Mouse (Mus musculus) erythroid progenitor cell, adult 5-6 weeks (primary cell): ENCODE results near the gene Pola1. TPM values are rescaled to one million over a fixed set of nuclear protein-coding genes. Genes with fewer than 3 reads are reported as not detected.
A peak's percentile ranks its signal among the peaks of the same experiment; 100 is the strongest.

ENCODE experiments used
- ATAC-seq: replicated peaks from 2 replicates; pipeline ENCODE4 v1.8.0; 2016; ENCODE audit warnings: moderate number of reproducible peaks, mild to moderate bottlenecking, moderate TSS enrichment, inconsistent platforms; ENCODE audit not compliant: poor library complexity, low FRiP score, severe bottlenecking
- total RNA-seq, 2 experiments: library from RNA; stranded (forward) in 1 of 2; stranded (reverse) in 1 of 2; fragments of 150-400 nt in 1 of 2; fragments of 186-747, 209-891 nt in 1 of 2; gene quantifications; 2 replicates each; pipeline versions ENCODE4 v1.2.3 to v1.2.4; 2015 to 2017; ENCODE audit warnings: low replicate concordance in 2 of 2

Pola1 gene
- total RNA-seq, 2 experiments from 2014 or later, result 78.4 to 152 TPM

DNA sequence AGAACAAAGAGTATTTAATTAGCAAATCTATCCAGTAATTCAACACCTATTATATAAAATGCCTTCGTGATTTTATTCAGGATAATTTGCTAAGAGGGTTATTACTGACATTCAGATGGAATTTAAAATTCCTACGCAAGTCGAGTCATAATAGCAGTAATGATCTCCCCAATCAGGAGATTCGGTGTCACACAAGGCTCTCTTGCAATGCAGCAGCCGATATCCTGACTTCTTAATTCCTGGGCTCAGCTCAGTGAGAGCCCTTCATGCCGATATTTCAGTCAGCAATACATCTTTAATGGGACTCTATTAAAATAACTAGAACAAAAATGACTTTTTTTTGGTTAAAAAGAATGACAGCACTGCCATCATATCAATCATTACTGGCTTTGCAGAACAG lies 134.4 kb downstream of the Pola1 start:
- ATAC-seq, result no peak

DNA sequence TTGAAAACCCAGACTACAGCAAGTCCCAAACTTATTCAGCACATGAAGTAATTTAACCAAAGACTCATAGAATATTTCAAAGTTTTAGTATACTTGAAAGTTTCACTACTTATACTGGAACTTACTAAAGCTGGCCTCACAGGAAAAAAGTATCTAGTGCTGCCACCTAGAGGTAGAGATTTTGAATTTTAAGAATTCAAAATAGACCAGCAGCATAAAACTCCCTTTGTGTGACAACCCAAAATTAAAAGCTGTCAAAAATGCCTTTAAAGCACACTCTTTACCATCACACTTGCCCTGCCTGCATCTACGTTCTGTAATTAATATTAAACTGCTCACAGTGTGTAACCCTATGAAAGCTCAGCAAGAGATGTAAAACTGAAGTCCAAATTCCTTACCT lies 166.2 kb downstream of the Pola1 start:
- no peak for ATAC-seq

DNA sequence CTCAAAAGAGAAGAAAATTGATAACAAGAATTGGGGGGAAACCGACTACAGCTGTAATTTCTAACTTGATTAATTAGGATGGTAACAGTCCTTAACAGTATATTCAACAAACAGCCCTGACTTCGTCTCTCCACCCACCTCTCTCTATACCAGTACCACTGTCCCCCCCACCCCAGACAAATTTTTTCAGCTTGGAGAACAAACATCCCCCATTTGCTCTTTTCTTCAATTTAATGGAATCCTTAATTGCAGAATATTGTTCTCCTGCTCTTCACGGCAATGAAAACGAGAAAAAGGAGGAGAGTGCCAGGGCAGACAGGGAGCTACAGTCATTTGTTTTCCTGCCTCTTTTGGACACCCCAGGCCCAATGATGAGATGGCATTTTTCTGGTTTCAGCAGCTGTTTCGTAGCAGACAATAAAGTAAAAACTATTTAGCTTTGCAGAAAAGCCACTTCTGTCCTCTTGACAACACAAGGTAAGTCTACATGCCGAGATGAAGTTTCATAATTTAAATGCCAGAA lies 202.2 kb downstream of the Pola1 start:
- no peak for ATAC-seq

DNA sequence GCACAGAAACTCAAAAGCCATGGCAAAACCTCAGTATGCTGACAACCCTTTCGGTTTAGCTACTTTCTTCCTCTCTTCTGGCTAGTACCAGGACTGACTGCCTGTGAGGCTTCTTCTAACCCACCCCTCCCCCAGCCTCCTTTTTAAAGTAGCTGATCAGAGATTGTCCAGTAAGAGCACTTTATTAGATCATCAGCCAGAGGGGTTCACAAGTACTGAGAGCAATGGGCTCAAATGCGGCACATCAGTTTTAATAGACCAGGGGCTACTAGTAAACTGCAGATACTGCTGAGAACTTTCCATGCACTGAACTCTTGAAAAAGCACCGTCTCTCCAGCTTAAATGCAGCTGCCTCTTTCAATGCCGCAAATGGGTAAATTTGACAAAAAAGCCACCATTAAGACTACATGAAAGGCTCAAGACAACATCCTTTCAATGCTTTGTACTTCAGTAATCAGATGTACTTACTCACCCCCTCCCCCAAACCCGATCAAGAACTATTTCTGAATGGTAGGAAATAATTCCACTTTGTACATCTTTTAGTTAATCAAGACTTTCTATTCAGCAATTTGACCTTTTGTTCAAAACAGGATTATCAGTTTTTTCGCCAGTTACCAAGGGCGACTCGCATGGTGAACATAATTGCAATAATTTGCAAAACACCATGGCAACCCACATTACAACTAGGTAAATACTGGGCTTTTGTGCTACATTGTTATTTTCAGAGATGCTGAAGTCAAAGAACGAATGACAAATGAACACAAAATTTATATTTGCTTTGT lies 202.8 kb downstream of the Pola1 start:
- no peak for ATAC-seq

DNA sequence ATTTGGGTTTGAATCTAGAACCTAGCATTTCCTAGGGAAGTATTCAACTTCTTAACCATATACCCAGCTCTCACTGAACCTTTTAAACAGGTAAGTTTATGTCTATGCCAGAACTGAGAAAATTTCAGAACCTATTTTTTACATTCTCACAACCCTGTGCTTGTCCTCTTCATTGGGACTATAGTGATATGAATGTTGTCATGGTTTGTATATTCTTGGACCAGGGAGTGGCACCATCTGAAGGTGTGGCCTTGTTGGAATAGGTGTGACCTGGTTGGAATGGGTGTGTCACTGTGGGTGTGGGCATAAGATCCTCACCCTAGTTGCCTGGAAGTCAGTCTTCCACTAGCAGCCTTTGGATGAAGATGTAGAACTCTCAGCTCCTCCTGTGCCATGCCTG lies 231.1 kb downstream of the Pola1 start:
- 0 out of 2 replicates have a peak, but pooled peaks have one; percentile 61 for ATAC-seq

DNA sequence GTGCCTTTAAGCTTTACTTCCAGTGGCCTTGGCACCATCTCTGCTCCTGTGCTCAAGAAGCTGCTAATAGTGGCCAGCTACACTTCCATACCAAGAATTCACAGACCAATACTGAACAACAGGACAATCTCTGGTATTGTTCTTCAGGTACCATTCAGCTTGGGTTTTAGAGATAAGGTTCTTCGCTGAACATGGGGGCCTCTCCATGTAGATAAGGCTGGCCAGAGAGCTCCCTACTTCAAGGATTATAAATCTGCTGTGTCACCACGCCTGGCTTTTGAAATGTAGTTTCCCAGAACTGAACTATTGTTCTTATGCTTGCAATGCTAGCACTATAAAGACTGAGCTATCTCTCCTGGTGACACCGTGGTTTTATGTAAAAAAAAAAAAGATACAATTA lies 234.9 kb downstream of the Pola1 start:
- ATAC-seq, result no peak

DNA sequence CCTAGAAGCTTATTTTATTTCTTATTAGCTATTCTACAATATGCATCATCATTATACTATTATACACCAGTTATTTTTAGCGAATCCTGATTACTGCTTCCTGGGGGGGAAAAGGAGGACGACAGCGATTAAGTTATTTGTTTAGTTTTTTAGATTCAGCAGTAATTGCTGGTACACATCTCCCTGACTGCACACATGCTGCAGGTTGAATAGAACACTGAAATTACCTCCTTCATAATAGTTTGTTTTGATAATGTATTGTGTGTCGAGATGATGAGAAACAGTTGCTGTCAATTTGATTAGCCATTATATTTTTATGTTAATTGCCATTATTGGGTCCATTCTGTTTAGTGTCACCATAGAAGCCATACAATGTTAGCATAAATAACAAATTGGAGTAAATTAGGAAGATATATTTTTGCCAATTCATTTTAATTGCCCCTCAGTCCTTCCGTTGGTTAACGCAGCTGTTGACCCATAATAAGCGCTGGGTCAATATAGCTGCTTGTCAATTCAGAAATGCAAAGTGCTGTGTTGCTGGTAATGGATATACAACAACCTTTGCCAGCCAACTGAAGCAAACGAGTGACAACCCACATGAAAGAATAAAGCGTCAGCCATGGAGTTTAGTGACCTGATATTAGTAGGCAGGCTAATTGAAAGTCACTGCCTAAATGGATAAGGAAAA lies 254.5 kb downstream of the Pola1 start:
- ATAC-seq, result no peak

DNA sequence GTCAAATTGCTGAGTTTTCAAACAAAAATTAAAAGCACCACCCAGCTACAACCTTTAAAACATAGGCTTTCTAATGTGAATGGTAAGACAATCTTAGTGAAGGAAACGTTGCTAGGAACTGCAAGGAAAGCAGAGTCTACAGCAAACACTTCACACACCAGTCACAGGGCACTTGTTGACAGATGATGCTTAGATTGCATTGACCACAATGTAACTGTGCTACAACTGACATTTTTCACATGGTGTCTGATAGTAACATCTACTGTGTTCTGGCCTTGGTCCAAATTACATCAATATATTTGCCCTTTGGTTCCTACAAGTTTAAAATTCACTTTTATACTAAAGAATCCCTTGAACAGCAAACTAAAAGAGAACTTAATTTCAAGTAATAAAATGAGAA lies 258.5 kb downstream of the Pola1 start:
- no peak for ATAC-seq

DNA sequence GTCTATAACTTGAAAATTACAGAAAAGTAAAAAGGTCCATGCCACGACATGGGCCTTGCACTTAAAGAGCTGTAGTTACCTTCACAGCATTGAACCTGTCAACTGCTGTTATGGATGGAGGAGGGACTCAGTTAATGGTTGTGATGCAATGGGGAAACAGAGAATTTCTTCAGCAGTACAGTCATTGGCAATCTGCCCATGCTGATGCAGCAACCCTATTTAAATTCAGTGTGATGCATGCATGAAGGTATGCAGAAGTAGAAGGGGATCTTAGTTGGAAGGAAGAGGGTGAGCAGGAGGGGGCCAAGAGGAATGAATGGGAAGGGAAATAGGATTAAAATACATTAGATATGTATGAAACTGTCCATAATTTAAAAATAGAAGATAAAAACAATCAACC lies 262.2 kb downstream of the Pola1 start:
- ATAC-seq, result no peak

DNA sequence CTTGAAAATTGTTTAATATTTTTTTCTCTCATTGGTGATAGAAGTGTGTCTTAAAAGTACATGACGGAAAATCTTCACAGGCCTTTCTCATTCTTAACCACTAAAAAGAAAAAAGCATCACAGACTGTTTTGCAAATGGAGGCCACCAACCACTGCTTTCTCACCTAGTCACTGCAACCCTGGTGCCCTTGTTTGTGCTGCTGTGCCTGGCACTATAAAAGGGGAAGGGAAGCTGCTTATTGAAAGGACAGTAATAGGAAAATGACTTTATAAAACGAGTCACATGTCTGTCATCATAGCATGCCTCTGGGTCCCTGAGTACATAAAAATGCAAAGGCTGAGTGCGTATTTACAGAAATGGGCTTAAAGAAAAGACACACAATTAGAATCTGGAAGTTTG lies 263.7 kb downstream of the Pola1 start:
- no peak for ATAC-seq

DNA sequence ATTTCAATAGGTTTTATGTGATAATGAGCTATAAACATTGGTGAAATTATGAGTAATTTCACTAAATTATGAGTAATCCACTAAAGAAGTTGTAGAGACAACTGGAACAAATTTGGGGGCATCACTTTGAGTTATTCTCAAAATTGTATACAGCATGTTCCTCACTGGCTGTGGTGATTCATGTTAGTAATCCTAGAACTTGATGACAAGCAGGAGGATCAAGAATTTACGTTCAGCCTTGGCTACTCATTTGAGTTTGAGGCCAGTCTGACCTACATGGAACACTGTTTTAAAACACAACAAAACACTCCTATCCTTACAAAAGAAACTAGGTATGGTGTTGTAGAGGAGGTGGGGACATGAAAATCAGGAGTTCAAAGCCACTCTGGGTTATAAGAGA lies 310.6 kb downstream of the Pola1 start:
- no peak for ATAC-seq

DNA sequence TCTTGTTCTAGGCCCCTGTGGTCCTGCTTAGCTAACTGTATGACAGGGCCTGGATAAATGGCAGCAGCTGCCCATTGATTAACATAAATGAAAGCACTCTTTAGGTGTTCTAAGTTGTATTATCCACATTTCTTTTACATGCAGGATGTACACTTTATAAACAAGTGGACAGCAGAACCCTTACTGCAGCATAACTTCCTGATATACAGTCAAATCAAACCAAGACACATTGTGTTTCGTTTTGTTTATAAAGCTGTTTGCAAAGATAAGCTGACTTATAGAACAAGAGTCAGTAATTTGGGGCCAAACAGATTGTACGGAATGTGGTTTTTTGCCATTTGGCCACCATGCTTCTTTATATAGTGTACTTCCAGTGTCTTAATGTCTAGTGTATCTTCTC lies 312.0 kb downstream of the Pola1 start:
- no peak for ATAC-seq

DNA sequence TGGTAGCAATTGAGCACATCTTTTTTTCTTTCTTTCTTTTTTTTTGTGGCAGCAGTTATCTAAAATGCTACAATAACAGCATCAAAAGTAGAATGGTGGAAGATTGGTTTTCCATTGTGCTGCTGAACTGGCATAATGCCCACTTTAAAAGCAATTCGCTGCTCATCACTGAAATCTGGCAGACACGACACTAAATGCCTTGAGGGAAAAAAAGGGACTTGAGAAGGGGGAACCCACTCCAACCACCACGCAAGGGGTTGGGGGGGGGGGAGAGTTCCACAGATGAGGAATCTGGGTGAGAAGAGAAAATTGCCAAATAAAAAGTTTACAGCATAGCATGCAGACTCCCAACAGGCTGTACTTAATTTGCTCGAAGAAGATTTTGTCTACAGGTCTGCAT lies 314.4 kb downstream of the Pola1 start:
- ATAC-seq, result no peak

DNA sequence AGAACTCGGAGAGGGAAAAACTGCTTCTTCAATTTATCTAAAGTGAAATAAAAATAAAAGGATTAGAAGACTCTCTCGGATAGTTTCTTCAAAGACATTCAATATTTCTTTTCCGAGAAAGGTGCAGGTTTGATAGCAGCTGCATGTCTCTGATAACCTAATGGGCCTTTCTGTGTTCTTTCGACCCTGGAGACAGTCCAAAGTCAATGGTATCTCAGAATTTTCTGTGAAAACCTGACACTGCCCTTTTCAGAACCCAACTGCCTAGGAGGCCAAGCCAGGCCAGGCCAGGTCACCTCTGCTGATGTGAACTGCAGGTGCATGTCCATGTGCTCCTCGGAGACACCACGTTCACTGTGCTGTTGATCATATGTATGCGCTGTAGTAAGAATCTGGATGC lies 326.2 kb downstream of the Pola1 start:
- no peak for ATAC-seq

DNA sequence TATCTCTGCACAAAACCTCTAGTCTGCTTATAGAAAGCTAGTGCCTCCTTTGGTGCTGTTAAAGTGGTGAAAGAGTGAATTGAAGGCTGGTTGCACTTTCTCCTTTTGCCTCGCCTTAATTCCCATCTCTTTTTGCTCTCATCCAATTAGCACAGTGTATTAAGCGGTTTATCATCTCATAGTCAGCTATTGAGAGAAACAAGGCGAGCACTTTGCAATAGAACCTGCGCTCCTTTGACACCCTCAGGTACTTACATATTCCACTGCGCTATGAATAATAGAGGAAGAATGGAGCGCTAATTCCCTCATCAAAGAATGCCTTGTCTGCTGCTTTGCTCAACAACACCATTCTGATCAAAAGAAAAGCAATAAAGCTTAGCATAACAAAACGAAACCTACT lies 330.2 kb downstream of the Pola1 start:
- no peak for ATAC-seq

DNA sequence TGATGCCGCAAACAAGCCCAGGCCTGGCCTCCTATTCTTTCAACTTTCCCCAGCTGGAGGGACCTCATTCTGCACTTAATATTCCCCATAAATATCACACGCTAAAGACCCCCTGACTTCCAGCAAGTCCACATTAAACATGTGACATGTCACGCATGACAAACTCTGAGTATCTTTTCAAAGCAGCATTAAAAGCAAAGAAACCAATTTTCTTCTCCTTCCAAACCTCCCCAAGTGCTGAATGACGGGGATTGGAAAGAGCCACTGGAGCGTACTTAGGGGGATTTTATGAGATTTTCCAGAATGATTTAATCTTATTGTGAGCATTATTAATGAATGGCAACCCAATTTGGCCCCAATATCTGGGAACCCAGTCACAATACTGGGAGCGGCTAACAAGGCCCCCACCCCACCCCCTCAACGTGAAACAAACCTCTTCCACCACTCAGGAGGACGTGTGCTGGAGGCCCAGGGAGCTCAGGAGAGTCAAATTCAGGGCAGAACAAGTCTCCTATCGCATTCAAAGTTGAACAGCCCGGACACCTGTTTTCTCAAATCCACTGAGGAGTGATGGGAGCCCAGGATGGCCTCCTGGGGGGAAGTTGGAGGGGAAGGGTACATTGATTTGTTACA lies 331.7 kb downstream of the Pola1 start:
- no peak for ATAC-seq

DNA sequence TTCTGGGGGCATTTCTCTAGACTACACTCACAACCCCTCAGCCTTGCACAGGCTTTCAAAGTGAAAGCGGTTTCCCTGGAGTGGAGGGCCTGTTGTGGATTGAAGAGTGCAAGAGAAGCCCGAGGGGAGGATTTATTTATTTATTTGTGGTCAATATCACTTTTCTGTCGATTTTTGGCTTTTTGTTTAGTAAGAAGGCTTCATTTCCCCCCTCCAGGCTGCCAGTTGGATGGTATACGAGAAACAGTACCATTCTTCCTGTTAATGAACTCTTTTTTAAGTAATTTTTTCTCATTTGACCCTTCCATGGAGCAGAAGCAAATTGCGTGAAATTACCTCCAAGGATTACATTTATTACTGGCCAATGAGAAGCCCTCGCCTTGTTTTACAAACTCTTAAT lies 332.2 kb downstream of the Pola1 start:
- ATAC-seq, result no peak

DNA sequence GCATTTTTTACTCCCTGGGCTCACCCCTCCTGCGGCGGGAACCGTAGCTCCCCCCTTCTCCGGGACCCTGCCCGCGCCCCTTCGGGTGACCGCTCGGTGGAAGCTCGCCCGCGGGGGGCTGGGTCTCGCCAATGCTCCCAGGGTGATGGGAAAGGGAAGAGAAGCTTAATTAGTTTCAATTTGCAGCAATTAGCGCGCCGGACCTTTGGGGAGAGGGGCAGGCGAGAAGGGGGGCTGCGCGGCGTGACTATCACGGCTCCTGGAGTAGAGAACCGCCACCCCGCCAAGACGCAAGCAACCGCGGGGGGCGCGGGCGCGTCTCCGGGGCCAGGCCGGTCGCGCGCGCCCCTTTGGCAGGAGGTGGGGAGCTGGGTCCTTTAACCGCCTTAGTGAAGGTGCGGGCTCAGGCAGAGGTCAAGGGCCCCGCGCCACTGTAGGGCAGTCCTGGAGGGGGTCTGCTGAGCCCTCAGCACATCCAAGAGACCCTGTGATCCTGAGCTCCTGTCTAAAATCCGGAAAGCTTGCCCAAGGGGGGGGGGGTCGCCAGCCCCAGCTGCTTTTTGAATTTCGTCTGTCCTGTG lies 332.8 kb downstream of the Pola1 start:
- ATAC-seq, result no peak

DNA sequence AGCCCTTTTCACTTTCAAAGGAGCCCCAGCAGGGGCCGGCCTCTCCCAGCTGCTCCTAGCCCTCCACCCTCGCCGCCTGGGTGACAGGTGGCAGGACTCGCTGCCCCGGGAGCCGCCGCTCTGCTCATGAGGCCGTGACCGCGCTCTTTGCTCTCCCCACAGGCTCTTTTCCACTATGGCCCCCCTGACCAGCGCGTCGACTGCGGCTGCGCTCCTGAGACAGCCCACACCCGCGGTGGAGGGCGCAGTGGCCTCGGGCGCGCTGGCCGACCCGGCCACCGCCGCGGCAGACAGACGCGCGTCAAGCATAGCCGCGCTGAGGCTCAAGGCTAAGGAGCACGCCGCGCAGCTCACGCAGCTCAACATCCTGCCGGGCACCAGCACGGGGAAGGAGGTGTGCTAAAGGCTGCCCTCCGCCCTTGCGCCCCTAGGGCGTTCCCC lies 334.9 kb downstream of the Pola1 start:
- no peak for ATAC-seq

DNA sequence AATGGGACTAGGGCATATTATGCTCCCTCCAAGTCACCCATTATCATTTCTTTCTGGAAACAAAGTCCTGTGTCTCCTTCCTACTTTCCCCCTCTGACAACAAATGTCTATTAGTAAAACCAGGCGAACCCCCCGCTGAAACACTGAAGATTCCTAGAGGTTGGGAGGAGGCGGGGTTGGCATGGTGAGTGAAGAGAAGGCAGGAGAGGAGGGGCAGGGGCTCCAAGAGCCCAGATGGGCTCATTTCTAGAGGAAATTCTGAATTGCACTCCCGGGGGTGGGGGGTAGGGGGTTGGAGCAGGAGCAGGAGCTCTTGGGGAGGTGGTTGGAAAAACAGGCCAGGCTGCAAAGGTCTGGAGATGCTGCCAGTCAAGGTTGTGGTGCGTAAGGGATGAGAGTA lies 336.1 kb downstream of the Pola1 start:
- ATAC-seq, result no peak
